ENCODE assay signal across 7 mouse cellular contexts in the genomic region with DNA sequence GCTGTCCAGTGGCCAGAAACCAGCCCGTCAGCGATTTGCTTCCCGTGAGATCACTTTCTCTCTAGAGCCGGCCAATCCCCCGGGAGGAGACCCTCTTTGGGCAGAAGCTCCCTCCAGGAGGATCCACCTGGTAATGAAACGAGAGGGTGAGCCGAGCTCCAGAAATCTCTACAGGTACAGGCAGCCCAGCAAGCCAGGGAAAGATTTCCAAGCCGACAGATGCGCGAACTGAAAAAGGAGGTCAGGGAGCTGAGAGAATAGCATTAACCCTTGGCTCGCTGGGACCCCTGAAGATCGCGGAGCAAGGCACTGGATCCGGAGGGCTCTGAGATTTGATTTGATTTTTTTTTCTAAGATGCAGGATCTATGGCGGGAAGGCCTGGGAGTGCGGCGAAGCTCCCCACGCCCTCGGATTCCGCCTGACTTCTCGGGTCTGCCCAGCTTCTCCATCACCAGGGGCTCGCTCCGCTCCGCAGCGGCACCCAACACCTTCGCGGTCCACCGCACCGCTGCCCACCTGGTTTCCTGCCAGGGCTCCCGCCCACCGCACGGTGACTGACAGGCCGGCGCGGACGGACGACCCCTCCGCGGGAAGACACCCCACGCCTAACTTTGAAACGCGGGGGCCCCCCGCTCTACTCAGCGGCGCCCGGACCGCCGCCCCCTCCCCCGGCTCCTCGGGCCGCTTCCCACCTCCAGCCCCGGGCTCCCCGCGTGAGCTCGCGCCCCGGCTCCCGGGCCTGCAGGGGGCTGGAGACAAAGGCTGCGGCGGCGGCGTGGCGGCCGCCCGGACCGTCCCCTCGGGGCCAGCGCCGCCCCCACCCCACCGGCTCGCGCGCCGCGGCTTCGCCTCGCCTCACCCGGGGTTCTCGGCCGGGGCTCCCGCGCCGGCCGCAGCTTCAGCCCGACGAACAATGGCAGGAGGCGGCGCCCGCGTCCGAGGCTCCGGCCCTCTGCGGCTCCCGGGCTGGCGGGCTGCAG. TPM values are rescaled to one million over a fixed set of nuclear protein-coding genes. Genes with fewer than 3 reads are reported as not detected.
DNase-seq lines count a peak whose midpoint lies in the region; ATAC-seq and TF ChIP-seq lines count a peak whose summit lies in the region.

No protein-coding gene starts in this region.

- intact Hi-C loops in heart, postnatal 10 days (cut with DNase I), result no loop called here
- intact Hi-C loops in left cerebral cortex, adult 2 months (cut with DNase I), result loop anchor here (5.0 kb wide), 1 partner anchor 51 kb away; no protein-coding TSS in a partner anchor

- ATAC-seq in embryonic facial prominence, embryonic 13.5 days (ENCODE audit: insufficient number of reproducible peaks, insufficient read depth, low FRiP score, low TSS enrichment, low read depth), result peak; percentile 44

- no peaks in the 10 kb centered on the region for H3K27me3 ChIP-seq in ES-Bruce4 (ENCODE audit: control insufficient read depth, insufficient read depth, low read length, poor library complexity, severe bottlenecking)
- H3K27me3 ChIP-seq in embryonic facial prominence, embryonic 13.5 days, result no peaks in the 10 kb centered on the region
- no peaks in the 10 kb centered on the region for H3K27me3 ChIP-seq in megakaryocyte, embryonic 14.5 days (replicated peaks)

- no peak for TF ChIP-seq POLR2A in ES-Bruce4 (IDR thresholded peaks at IDR 0.05; ENCODE audit: insufficient read depth, low read length)

- H3K9ac ChIP-seq in ES-Bruce4 (ENCODE audit: low read depth, poor library complexity, severe bottlenecking), result peak overlapping the region; percentile 94
- peak overlapping the region; percentile 91 for H3K9ac ChIP-seq in embryonic facial prominence, embryonic 13.5 days

- no peaks in the 10 kb centered on the region for H3K36me3 ChIP-seq in ES-Bruce4 (ENCODE audit: control insufficient read depth, insufficient read depth, low read length, poor library complexity, severe bottlenecking)
- no peaks in the 10 kb centered on the region for H3K36me3 ChIP-seq in embryonic facial prominence, embryonic 13.5 days
- H3K36me3 ChIP-seq in megakaryocyte, embryonic 14.5 days (replicated peaks; ENCODE audit: low read length), result peaks cover 64% of the 10 kb centered on the region

- H3K9me3 ChIP-seq in ES-Bruce4 (replicated peaks; ENCODE audit: control insufficient read depth, insufficient read depth, low read length, poor library complexity, severe bottlenecking), result no peaks in the 10 kb centered on the region
- H3K9me3 ChIP-seq in embryonic facial prominence, embryonic 13.5 days, result no peaks in the 10 kb centered on the region
- H3K9me3 ChIP-seq in megakaryocyte, embryonic 14.5 days, result no peaks in the 10 kb centered on the region

- no peaks in the 10 kb centered on the region for H3K4me1 ChIP-seq in ES-Bruce4 (ENCODE audit: control insufficient read depth, insufficient read depth, low read length)
- H3K4me1 ChIP-seq in embryonic facial prominence, embryonic 13.5 days, result peaks cover 30% of the 10 kb centered on the region
- peaks cover 86% of the 10 kb centered on the region for H3K4me1 ChIP-seq in megakaryocyte, embryonic 14.5 days

- peak; percentile 41 for DNase-seq in adrenal gland, postnatal 10 days
- DNase-seq in heart, postnatal 10 days, result peak; percentile 37 to 47
- peak; percentile 28 to 29 for DNase-seq in left cerebral cortex, adult 2 months (ENCODE audit: extremely low spot score in 1 of 2, low spot score in 2 of 2)
- peak; percentile 10 to 16 for DNase-seq in right cerebral cortex, postnatal 36 days (ENCODE audit: low spot score in 2 of 2)

- H3K4me2 ChIP-seq in embryonic facial prominence, embryonic 13.5 days, result peak overlapping the region; percentile 86

- no peak for TF ChIP-seq EP300 in ES-Bruce4 (IDR thresholded peaks at IDR 0.05; ENCODE audit: insufficient read depth, low read depth, low read length)

- peak overlapping the region; percentile 61 for H3K4me3 ChIP-seq in ES-Bruce4 (ENCODE audit: low read depth, low read length)
- H3K4me3 ChIP-seq in embryonic facial prominence, embryonic 13.5 days, result peak overlapping the region; percentile 93
- H3K4me3 ChIP-seq in left cerebral cortex, adult 2 months, result peak overlapping the region; percentile 80
- peak overlapping the region; percentile 91 for H3K4me3 ChIP-seq in megakaryocyte, embryonic 14.5 days (replicated peaks)

- no peak for TF ChIP-seq CTCF in ES-Bruce4 (IDR thresholded peaks at IDR 0.05; ENCODE audit: low read depth, low read length)
- no peak for TF ChIP-seq CTCF in left cerebral cortex, adult 2 months (IDR thresholded peaks at IDR 0.05)

- H3K27ac ChIP-seq in ES-Bruce4 (ENCODE audit: insufficient read depth, low read length), result no peak overlapping the region
- peak overlapping the region; percentile 90 for H3K27ac ChIP-seq in embryonic facial prominence, embryonic 13.5 days
- H3K27ac ChIP-seq in left cerebral cortex, adult 2 months, result peak overlapping the region; percentile 38; the same call in 1 of the 2 replicates

- WGBS in embryonic facial prominence, embryonic 13.5 days, result under 1% methylated on average over 89 of the region's 95 CpGs

RNA-seq across cellular contexts. Expression of a gene that starts 26.2 kb away (rescaled TPM):
- polyA plus RNA-seq in ES-Bruce4 (2011; ENCODE audit: insufficient read depth, insufficient read length, low read depth, missing spikeins), result not detected in 2 replicates
- under 1 TPM; 0.15 to 0.55 TPM for total RNA-seq in adrenal gland, postnatal 10 days (2021)
- 0.11 TPM in 1 of 2 replicates, not detected in the other for polyA plus RNA-seq in embryonic facial prominence, embryonic 13.5 days (2015; fragmentation: Nextera tagmentation; extraction: Ambion mirVana)
- total RNA-seq in heart, postnatal 10 days (2021), result under 1 TPM in 1 of 2 experiments, not detected in 1; 0.10 TPM
- not detected for total RNA-seq in left cerebral cortex, adult 2 months (2021)
- polyA plus RNA-seq in megakaryocyte, embryonic 14.5 days (2012; ENCODE audit: insufficient read depth, low replicate concordance), result 0.23 TPM in 1 of 2 replicates, not detected in the other

RNA-seq across cellular contexts. Expression of a gene that starts 26.8 kb away (rescaled TPM):
- polyA plus RNA-seq in ES-Bruce4 (2011; ENCODE audit: insufficient read depth, insufficient read length, low read depth, missing spikeins), result 61.8 and 68.8 TPM in 2 replicates
- 10 to 100 TPM; 77.8 to 79.6 TPM for total RNA-seq in adrenal gland, postnatal 10 days (2021)
- 69.6 and 80.3 TPM in 2 replicates for polyA plus RNA-seq in embryonic facial prominence, embryonic 13.5 days (2015; fragmentation: Nextera tagmentation; extraction: Ambion mirVana)
- 100 to 1,000 TPM in 1 of 2 experiments, 10 to 100 TPM in 1; 86.0 to 131 TPM for total RNA-seq in heart, postnatal 10 days (2021)
- 10 to 100 TPM; 40.7 to 41.7 TPM for total RNA-seq in left cerebral cortex, adult 2 months (2021)
- polyA plus RNA-seq in megakaryocyte, embryonic 14.5 days (2012; ENCODE audit: insufficient read depth, low replicate concordance), result 90.5 and 122 TPM in 2 replicates
